Mouse (Mus musculus): ENCODE results near the gene Psmd4. TPM values are rescaled to one million over a fixed set of nuclear protein-coding genes. Genes with fewer than 3 reads are reported as not detected.

Psmd4 gene
- 176 TPM for polyA plus RNA-seq (2015; fragmentation: Illumina TruSeq; extraction: RNeasy Lipid Tissue Mini Kit (QIAGEN cat#74804); ENCODE audit: low read depth, low replicate concordance)

GRCm38 (mm10) chr3:95042166-95042837 is at the start of gene Psmd4:
Gene Psmd4, minus strand, starts transcription at chr3:95042614.

GRCm38 (mm10) chr3:95015337-95015872 is 27.0 kb downstream of the Psmd4 start, which contains the start of gene Zfp687:
Gene Zfp687, minus strand, starts transcription at chr3:95015448.

Other genes starting within 250 kb of the Psmd4 start
- gene Pogz, start 205.0 kb downstream of the Psmd4 start, polyA plus RNA-seq (2015; fragmentation: Illumina TruSeq; extraction: RNeasy Lipid Tissue Mini Kit (QIAGEN cat#74804); ENCODE audit: low read depth, low replicate concordance), result 26.1 TPM
- gene Psmb4, start 155.7 kb downstream of the Psmd4 start, polyA plus RNA-seq (2015; fragmentation: Illumina TruSeq; extraction: RNeasy Lipid Tissue Mini Kit (QIAGEN cat#74804); ENCODE audit: low read depth, low replicate concordance), result 315 TPM
- gene Selenbp1, start 109.6 kb downstream of the Psmd4 start, polyA plus RNA-seq (2015; fragmentation: Illumina TruSeq; extraction: RNeasy Lipid Tissue Mini Kit (QIAGEN cat#74804); ENCODE audit: low read depth, low replicate concordance), result 17.2 TPM
- gene Rfx5, start 88.5 kb downstream of the Psmd4 start, polyA plus RNA-seq (2015; fragmentation: Illumina TruSeq; extraction: RNeasy Lipid Tissue Mini Kit (QIAGEN cat#74804); ENCODE audit: low read depth, low replicate concordance), result 16.9 TPM
- gene Pi4kb, start 67.9 kb downstream of the Psmd4 start, polyA plus RNA-seq (2015; fragmentation: Illumina TruSeq; extraction: RNeasy Lipid Tissue Mini Kit (QIAGEN cat#74804); ENCODE audit: low read depth, low replicate concordance), result 41.1 TPM
- gene Zfp687, start 27.2 kb downstream of the Psmd4 start, polyA plus RNA-seq (2015; fragmentation: Illumina TruSeq; extraction: RNeasy Lipid Tissue Mini Kit (QIAGEN cat#74804); ENCODE audit: low read depth, low replicate concordance), result 16.9 TPM
- gene Pip5k1a, start 64.3 kb upstream of the Psmd4 start, polyA plus RNA-seq (2015; fragmentation: Illumina TruSeq; extraction: RNeasy Lipid Tissue Mini Kit (QIAGEN cat#74804); ENCODE audit: low read depth, low replicate concordance), result 44.0 TPM
- 44.7 TPM for gene Vps72, start 68.4 kb upstream of the Psmd4 start, polyA plus RNA-seq (2015; fragmentation: Illumina TruSeq; extraction: RNeasy Lipid Tissue Mini Kit (QIAGEN cat#74804); ENCODE audit: low read depth, low replicate concordance)
- 1.2 TPM for gene Tmod4, start 81.9 kb upstream of the Psmd4 start, polyA plus RNA-seq (2015; fragmentation: Illumina TruSeq; extraction: RNeasy Lipid Tissue Mini Kit (QIAGEN cat#74804); ENCODE audit: low read depth, low replicate concordance)
- gene Scnm1, start 91.4 kb upstream of the Psmd4 start, polyA plus RNA-seq (2015; fragmentation: Illumina TruSeq; extraction: RNeasy Lipid Tissue Mini Kit (QIAGEN cat#74804); ENCODE audit: low read depth, low replicate concordance), result 83.6 TPM
- 24.7 TPM for gene Lysmd1, start 91.5 kb upstream of the Psmd4 start, polyA plus RNA-seq (2015; fragmentation: Illumina TruSeq; extraction: RNeasy Lipid Tissue Mini Kit (QIAGEN cat#74804); ENCODE audit: low read depth, low replicate concordance)
- 5.0 TPM for gene Tnfaip8l2, start 99.7 kb upstream of the Psmd4 start, polyA plus RNA-seq (2015; fragmentation: Illumina TruSeq; extraction: RNeasy Lipid Tissue Mini Kit (QIAGEN cat#74804); ENCODE audit: low read depth, low replicate concordance)
- 14.4 TPM for gene Sema6c, start 117.8 kb upstream of the Psmd4 start, polyA plus RNA-seq (2015; fragmentation: Illumina TruSeq; extraction: RNeasy Lipid Tissue Mini Kit (QIAGEN cat#74804); ENCODE audit: low read depth, low replicate concordance)
- 7.1 TPM for gene Gabpb2, start 175.3 kb upstream of the Psmd4 start, polyA plus RNA-seq (2015; fragmentation: Illumina TruSeq; extraction: RNeasy Lipid Tissue Mini Kit (QIAGEN cat#74804); ENCODE audit: low read depth, low replicate concordance)
- gene Cdc42se1, start 186.1 kb upstream of the Psmd4 start, polyA plus RNA-seq (2015; fragmentation: Illumina TruSeq; extraction: RNeasy Lipid Tissue Mini Kit (QIAGEN cat#74804); ENCODE audit: low read depth, low replicate concordance), result 68.9 TPM
- gene Mllt11, start 189.6 kb upstream of the Psmd4 start, polyA plus RNA-seq (2015; fragmentation: Illumina TruSeq; extraction: RNeasy Lipid Tissue Mini Kit (QIAGEN cat#74804); ENCODE audit: low read depth, low replicate concordance), result 414 TPM
- 0.30 TPM for gene Gm128, start 199.0 kb upstream of the Psmd4 start, polyA plus RNA-seq (2015; fragmentation: Illumina TruSeq; extraction: RNeasy Lipid Tissue Mini Kit (QIAGEN cat#74804); ENCODE audit: low read depth, low replicate concordance)
- gene Bnipl, start 208.6 kb upstream of the Psmd4 start, polyA plus RNA-seq (2015; fragmentation: Illumina TruSeq; extraction: RNeasy Lipid Tissue Mini Kit (QIAGEN cat#74804); ENCODE audit: low read depth, low replicate concordance), result not detected
- gene Mindy1, start 238.7 kb upstream of the Psmd4 start, polyA plus RNA-seq (2015; fragmentation: Illumina TruSeq; extraction: RNeasy Lipid Tissue Mini Kit (QIAGEN cat#74804); ENCODE audit: low read depth, low replicate concordance), result 26.8 TPM
- gene Prune1, start 239.5 kb upstream of the Psmd4 start, polyA plus RNA-seq (2015; fragmentation: Illumina TruSeq; extraction: RNeasy Lipid Tissue Mini Kit (QIAGEN cat#74804); ENCODE audit: low read depth, low replicate concordance), result 23.6 TPM